ENCODE assay signal across 9 mouse cellular contexts in genomic region chr14:52325890-52326289, GRCm38 (mm10). TPM values are rescaled to one million over a fixed set of nuclear protein-coding genes. Genes with fewer than 3 reads are reported as not detected.
DNase-seq lines count a peak whose midpoint lies in the region; ATAC-seq and TF ChIP-seq lines count a peak whose summit lies in the region.
"Had no signal": no experiment of that assay in that cellular context is flagged by ENCODE, and none has a peak within 500 bp of the region (broad histone marks: within the 10 kb centered on the region; RNA-seq: fewer than 3 reads in every experiment).

No protein-coding gene starts in this region.

- TF ChIP-seq POLR2A in olfactory bulb, adult 2 months (IDR thresholded peaks at IDR 0.05; ENCODE audit: insufficient read depth, low read depth, low read length) = no peak

- H3K27me3 ChIP-seq in liver, postnatal 0 days (ENCODE audit: insufficient read depth, low read length) = peaks cover 47% of the 10 kb centered on the region
- H3K27me3 ChIP-seq in liver, embryonic 11.5 days (replicated peaks; ENCODE audit: control insufficient read depth, insufficient read depth, low read length) = peaks cover 48% of the 10 kb centered on the region
- no peaks in the 10 kb centered on the region for H3K27me3 ChIP-seq in hindbrain, embryonic 14.5 days (ENCODE audit: control insufficient read depth, insufficient read depth, low read length)

- H3K4me1 ChIP-seq in liver, postnatal 0 days (ENCODE audit: insufficient read depth) = no peaks in the 10 kb centered on the region
- H3K4me1 ChIP-seq in liver, embryonic 11.5 days (replicated peaks; ENCODE audit: control insufficient read depth, insufficient read depth, low read length) = no peaks in the 10 kb centered on the region
- peaks cover 10% of the 10 kb centered on the region; the same call in 1 of the 2 replicates for H3K4me1 ChIP-seq in hindbrain, embryonic 14.5 days (replicated peaks; ENCODE audit: control insufficient read depth, insufficient read depth, low read length)
- peaks cover 8% of the 10 kb centered on the region for H3K4me1 ChIP-seq in olfactory bulb, adult 2 months (ENCODE audit: control insufficient read depth, insufficient read depth, low read length)

- no peaks in the 10 kb centered on the region for H3K9me3 ChIP-seq in liver, postnatal 0 days (ENCODE audit: low read length)
- H3K9me3 ChIP-seq in liver, embryonic 11.5 days (ENCODE audit: control insufficient read depth, low read length) = no peaks in the 10 kb centered on the region
- no peaks in the 10 kb centered on the region for H3K9me3 ChIP-seq in hindbrain, embryonic 14.5 days (ENCODE audit: control insufficient read depth, low read length)

- TF ChIP-seq CTCF in liver, postnatal 0 days (IDR thresholded peaks at IDR 0.05; ENCODE audit: low read depth) = peak; percentile 31
- peak; percentile 23; the same call in 1 of the 2 replicates for TF ChIP-seq CTCF in olfactory bulb, adult 2 months (IDR thresholded peaks at IDR 0.05; ENCODE audit: insufficient read depth, low read depth, low read length)

- no peak overlapping the region for H3K4me2 ChIP-seq in liver, postnatal 0 days (ENCODE audit: low read depth, low read length)
- H3K4me2 ChIP-seq in liver, embryonic 11.5 days = no peak overlapping the region
- peak overlapping the region; percentile 72 for H3K4me2 ChIP-seq in hindbrain, embryonic 14.5 days (replicated peaks)

- no peak for DNase-seq in liver, postnatal 0 days
- DNase-seq in liver, embryonic 11.5 days (ENCODE audit: low spot score) = no peak
- DNase-seq in embryo, embryonic 11 days = peak; percentile 66
- no peak for DNase-seq in hindbrain, embryonic 14.5 days (ENCODE audit: low spot score)
- no peak for DNase-seq in right cerebral cortex, postnatal 36 days (ENCODE audit: low spot score in 2 of 2)
- no peak for DNase-seq in lung, postnatal 25 days (ENCODE audit: low spot score)
- no peak for DNase-seq in cerebellum, adult 8-10 months
- DNase-seq: layer of hippocampus, postnatal 36 days had no signal

- no peak for TF ChIP-seq EP300 in liver, postnatal 0 days (IDR thresholded peaks at IDR 0.05; ENCODE audit: low read depth)

- no peak overlapping the region for H3K9ac ChIP-seq in liver, postnatal 0 days (replicated peaks)
- no peak overlapping the region for H3K9ac ChIP-seq in liver, embryonic 11.5 days (ENCODE audit: low read depth, low read length)
- no peak overlapping the region for H3K9ac ChIP-seq in hindbrain, embryonic 14.5 days

- no peak overlapping the region for H3K4me3 ChIP-seq in liver, postnatal 0 days (ENCODE audit: low read depth, low read length)
- H3K4me3 ChIP-seq in liver, embryonic 11.5 days (ENCODE audit: low read depth, low read length) = no peak overlapping the region
- no peak overlapping the region for H3K4me3 ChIP-seq in hindbrain, embryonic 14.5 days (replicated peaks; ENCODE audit: low read length)
- no peak overlapping the region for H3K4me3 ChIP-seq in olfactory bulb, adult 2 months (ENCODE audit: insufficient read depth, low read depth, low read length)

- H3K27ac ChIP-seq in liver, postnatal 0 days (ENCODE audit: low read depth) = no peak overlapping the region
- no peak overlapping the region for H3K27ac ChIP-seq in liver, embryonic 11.5 days (ENCODE audit: low read depth, low read length)
- H3K27ac ChIP-seq in hindbrain, embryonic 14.5 days = no peak overlapping the region
- no peak overlapping the region for H3K27ac ChIP-seq in olfactory bulb, adult 2 months (ENCODE audit: insufficient read depth, low read depth, low read length)

- H3K36me3 ChIP-seq in liver, postnatal 0 days (replicated peaks; ENCODE audit: insufficient read depth, low read length) = no peaks in the 10 kb centered on the region
- no peaks in the 10 kb centered on the region for H3K36me3 ChIP-seq in liver, embryonic 11.5 days (ENCODE audit: control insufficient read depth, insufficient read depth, low read length)
- no peaks in the 10 kb centered on the region for H3K36me3 ChIP-seq in hindbrain, embryonic 14.5 days (replicated peaks; ENCODE audit: control insufficient read depth, insufficient read depth)

- ATAC-seq in liver, postnatal 0 days = no peak
- ATAC-seq in liver, embryonic 11.5 days (replicated peaks; ENCODE audit: low FRiP score) = no peak
- ATAC-seq in hindbrain, embryonic 14.5 days (ENCODE audit: low FRiP score) = peak; percentile 57; the same call in 1 of the 2 replicates

- 27% methylated on average over 4 of the region's 4 CpGs for WGBS in liver, postnatal 0 days (ENCODE audit: insufficient replicate concordance)
- WGBS in liver, embryonic 11.5 days = 17% methylated on average over 4 of the region's 4 CpGs
- 1% methylated on average over 4 of the region's 4 CpGs for WGBS in hindbrain, embryonic 14.5 days
- 18% methylated on average over 4 of the region's 4 CpGs for WGBS in olfactory bulb, adult 2 months

RNA-seq across cellular contexts. Expression of gene Sall2, which starts 2.7 kb away (rescaled TPM):
- polyA plus RNA-seq in liver, postnatal 0 days (2015; fragmentation: Nextera tagmentation; extraction: Ambion mirVana) = 0.63 and 0.85 TPM in 2 replicates
- 9.8 and 11.6 TPM in 2 replicates for polyA plus RNA-seq in liver, embryonic 11.5 days (2014; fragmentation: Nextera tagmentation; extraction: Ambion mirVana)
- 47.5 and 50.0 TPM in 2 replicates for polyA plus RNA-seq in hindbrain, embryonic 14.5 days (2014; fragmentation: Nextera tagmentation; extraction: Ambion mirVana)
- not detected in 2 replicates for polyA plus RNA-seq in olfactory bulb, adult 2 months (2012; ENCODE audit: insufficient read depth, insufficient read length, low replicate concordance, missing spikeins)

RNA-seq across cellular contexts. Expression of gene Mettl3, which starts 21.0 kb away (rescaled TPM):
- polyA plus RNA-seq in liver, postnatal 0 days (2015; fragmentation: Nextera tagmentation; extraction: Ambion mirVana) = 7.2 and 8.1 TPM in 2 replicates
- 44.7 and 52.2 TPM in 2 replicates for polyA plus RNA-seq in liver, embryonic 11.5 days (2014; fragmentation: Nextera tagmentation; extraction: Ambion mirVana)
- 37.1 and 37.8 TPM in 2 replicates for polyA plus RNA-seq in hindbrain, embryonic 14.5 days (2014; fragmentation: Nextera tagmentation; extraction: Ambion mirVana)
- not detected in 2 replicates for polyA plus RNA-seq in olfactory bulb, adult 2 months (2012; ENCODE audit: insufficient read depth, insufficient read length, low replicate concordance, missing spikeins)

RNA-seq across cellular contexts. Expression of gene Olfr1513, which starts 30.3 kb away (rescaled TPM):
- not detected in 2 replicates for polyA plus RNA-seq in liver, postnatal 0 days (2015; fragmentation: Nextera tagmentation; extraction: Ambion mirVana)
- not detected in 2 replicates for polyA plus RNA-seq in liver, embryonic 11.5 days (2014; fragmentation: Nextera tagmentation; extraction: Ambion mirVana)
- not detected in 2 replicates for polyA plus RNA-seq in hindbrain, embryonic 14.5 days (2014; fragmentation: Nextera tagmentation; extraction: Ambion mirVana)
- not detected in 2 replicates for polyA plus RNA-seq in olfactory bulb, adult 2 months (2012; ENCODE audit: insufficient read depth, insufficient read length, low replicate concordance, missing spikeins)

RNA-seq across cellular contexts. Expression of gene Rab2b, which starts 46.5 kb away (rescaled TPM):
- polyA plus RNA-seq in liver, postnatal 0 days (2015; fragmentation: Nextera tagmentation; extraction: Ambion mirVana) = 2.7 and 2.8 TPM in 2 replicates
- polyA plus RNA-seq in liver, embryonic 11.5 days (2014; fragmentation: Nextera tagmentation; extraction: Ambion mirVana) = 9.8 and 10.6 TPM in 2 replicates
- 58.2 and 60.4 TPM in 2 replicates for polyA plus RNA-seq in hindbrain, embryonic 14.5 days (2014; fragmentation: Nextera tagmentation; extraction: Ambion mirVana)
- 394 TPM in 1 of 2 replicates, not detected in the other for polyA plus RNA-seq in olfactory bulb, adult 2 months (2012; ENCODE audit: insufficient read depth, insufficient read length, low replicate concordance, missing spikeins)

RNA-seq across cellular contexts. Expression of gene Tox4, which starts 46.9 kb away (rescaled TPM):
- polyA plus RNA-seq in liver, postnatal 0 days (2015; fragmentation: Nextera tagmentation; extraction: Ambion mirVana) = 12.1 and 13.4 TPM in 2 replicates
- polyA plus RNA-seq in liver, embryonic 11.5 days (2014; fragmentation: Nextera tagmentation; extraction: Ambion mirVana) = 35.7 and 44.6 TPM in 2 replicates
- polyA plus RNA-seq in hindbrain, embryonic 14.5 days (2014; fragmentation: Nextera tagmentation; extraction: Ambion mirVana) = 55.7 and 56.6 TPM in 2 replicates
- not detected in 2 replicates for polyA plus RNA-seq in olfactory bulb, adult 2 months (2012; ENCODE audit: insufficient read depth, insufficient read length, low replicate concordance, missing spikeins)
